Mouse (Mus musculus) heart, embryonic 15.5 days (tissue): ENCODE results near the gene Scp2. TPM values are rescaled to one million over a fixed set of nuclear protein-coding genes. Genes with fewer than 3 reads are reported as not detected.
A peak's percentile ranks its signal among the peaks of the same experiment; 100 is the strongest.

ENCODE experiments used
- ATAC-seq: fragments of 200-750 bp; cut with Nextera tagmentation; replicated peaks from 2 replicates; pipeline ENCODE4 v1.8.0; 2017; ENCODE audit warnings: low read depth, moderate TSS enrichment; ENCODE audit not compliant: insufficient number of reproducible peaks, insufficient read depth, low FRiP score
- H3K27ac ChIP-seq: fragments of 300-500 bp; sonication (generic); 2 replicates; pipeline ENCODE4 v1.5.1; 2015; ENCODE audit warnings: mild to moderate bottlenecking, inconsistent platforms
- H3K27me3 ChIP-seq: fragments of 300-500 bp; sonication (generic); 2 replicates; pipeline ENCODE4 v1.6.1; 2015; ENCODE audit warnings: inconsistent platforms
- H3K36me3 ChIP-seq: fragments of 300-500 bp; sonication (generic); 2 replicates; pipeline ENCODE4 v1.6.1; 2015; ENCODE audit warnings: mild to moderate bottlenecking, inconsistent platforms
- H3K4me1 ChIP-seq: fragments of 300-500 bp; sonication (generic); replicated peaks from 2 replicates; pipeline ENCODE4 v1.6.1; 2015; ENCODE audit warnings: inconsistent platforms
- H3K4me2 ChIP-seq: fragments of 300-500 bp; sonication (generic); 2 replicates; pipeline ENCODE4 v1.6.1; 2015; ENCODE audit warnings: inconsistent platforms, mild to moderate bottlenecking, moderate library complexity
- H3K4me3 ChIP-seq: fragments of 300-500 bp; sonication (generic); 2 replicates; pipeline ENCODE4 v1.5.1; 2015; ENCODE audit warnings: mild to moderate bottlenecking, inconsistent platforms
- H3K9ac ChIP-seq: fragments of 300-500 bp; sonication (generic); 2 replicates; pipeline ENCODE4 v1.6.1; 2015; ENCODE audit warnings: mild to moderate bottlenecking, inconsistent platforms
- H3K9me3 ChIP-seq: fragments of 300-500 bp; sonication (generic); replicated peaks from 2 replicates; pipeline ENCODE4 v1.6.1; 2016; ENCODE audit warnings: inconsistent platforms
- WGBS: fragments of 180-500 bp; shearing (Covaris S2); methylation state at CpG from one replicate; pipeline ENCODE4 v1.1.7; 2015; ENCODE audit warnings: mixed read lengths; 5-methylcytosine and 5-hydroxymethylcytosine counted together
- polyA plus RNA-seq: library from polyadenylated mRNA; unstranded; fragments of >200 nt; fragmentation: Nextera tagmentation; extraction: Ambion mirVana; gene quantifications from 2 replicates; pipeline ENCODE4 v1.2.1, GENCODE M21; 2015

Scp2 gene
- polyA plus RNA-seq, 1 experiment from 2014 or later, result 171 TPM

DNA sequence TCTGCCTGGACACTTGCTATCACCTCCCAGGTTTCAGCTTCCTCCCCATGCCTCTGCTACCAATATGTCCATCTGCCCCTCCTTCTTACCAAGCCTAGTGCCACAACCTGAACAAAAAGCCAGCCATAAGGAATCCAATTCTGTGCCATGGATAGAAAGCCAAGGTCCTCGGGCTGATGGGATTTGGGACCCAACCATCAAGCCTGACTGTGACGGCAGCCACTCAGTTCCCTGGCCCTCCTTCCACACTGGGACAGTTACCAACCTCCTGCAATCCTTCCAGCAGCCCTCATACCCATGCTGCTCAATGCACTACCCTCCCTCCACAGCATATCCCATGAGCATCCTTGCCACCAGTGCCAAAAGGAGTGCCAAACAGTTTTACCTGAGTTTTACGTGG is 128.5 kb downstream of the Scp2 start:
- H3K9me3 ChIP-seq, result no peaks in the 10 kb centered on the region
- H3K4me2 ChIP-seq, result no peak overlapping the region
- H3K27ac ChIP-seq, result no peak overlapping the region
- H3K27me3 ChIP-seq, result peaks cover 3% of the 10 kb centered on the region; the same call in 1 of the 2 replicates
- peaks cover 18% of the 10 kb centered on the region for H3K4me1 ChIP-seq
- no peaks in the 10 kb centered on the region for H3K36me3 ChIP-seq
- no peak overlapping the region for H3K9ac ChIP-seq
- ATAC-seq, result no peak
- H3K4me3 ChIP-seq, result no peak overlapping the region
- WGBS, result 84% methylated on average over 3 of the region's 3 CpGs

DNA sequence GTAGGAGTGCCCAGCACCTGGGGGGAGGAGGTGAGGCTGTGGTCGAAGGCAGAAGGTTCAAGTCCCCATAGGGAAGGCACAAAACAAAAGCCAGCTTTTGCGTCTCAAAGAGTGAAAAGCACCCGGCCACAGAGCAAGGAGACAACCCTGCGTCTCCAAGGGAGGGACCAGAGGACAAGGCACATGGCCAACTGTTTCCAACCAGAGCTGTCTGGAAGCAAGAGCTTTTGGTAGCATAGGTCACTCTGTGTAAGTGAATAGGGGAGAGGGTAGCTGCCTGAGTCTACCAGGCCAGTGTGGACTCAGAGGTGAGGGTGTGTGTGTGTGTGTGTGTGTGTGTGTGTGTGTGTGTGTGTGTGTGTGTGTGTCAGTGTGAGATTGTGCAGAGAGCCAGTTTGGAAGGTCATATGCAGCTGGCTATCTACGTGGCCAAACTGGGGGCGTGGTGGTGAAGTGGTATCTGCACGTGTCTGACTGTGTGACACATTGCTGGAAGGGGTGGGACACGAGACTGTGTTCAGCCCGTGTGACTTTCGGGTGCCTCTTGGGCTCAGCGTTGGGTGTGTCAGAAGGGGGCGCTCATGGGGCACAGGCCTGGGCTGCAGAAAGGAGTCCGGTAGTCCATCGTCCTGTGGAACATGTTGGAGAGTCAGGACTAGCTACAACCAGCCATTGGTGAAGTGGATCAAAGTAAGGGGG is 129.6 kb downstream of the Scp2 start:
- no peaks in the 10 kb centered on the region for H3K36me3 ChIP-seq
- ATAC-seq, result peak; percentile 32; the same call in 1 of the 2 replicates
- H3K4me1 ChIP-seq, result peaks cover 18% of the 10 kb centered on the region
- H3K27me3 ChIP-seq, result peaks cover 3% of the 10 kb centered on the region; the same call in 1 of the 2 replicates
- H3K4me2 ChIP-seq, result no peak overlapping the region
- H3K9me3 ChIP-seq, result no peaks in the 10 kb centered on the region
- H3K9ac ChIP-seq, result no peak overlapping the region
- WGBS, result 51% methylated on average over 14 of the region's 14 CpGs
- no peak overlapping the region for H3K27ac ChIP-seq
- H3K4me3 ChIP-seq, result no peak overlapping the region

DNA sequence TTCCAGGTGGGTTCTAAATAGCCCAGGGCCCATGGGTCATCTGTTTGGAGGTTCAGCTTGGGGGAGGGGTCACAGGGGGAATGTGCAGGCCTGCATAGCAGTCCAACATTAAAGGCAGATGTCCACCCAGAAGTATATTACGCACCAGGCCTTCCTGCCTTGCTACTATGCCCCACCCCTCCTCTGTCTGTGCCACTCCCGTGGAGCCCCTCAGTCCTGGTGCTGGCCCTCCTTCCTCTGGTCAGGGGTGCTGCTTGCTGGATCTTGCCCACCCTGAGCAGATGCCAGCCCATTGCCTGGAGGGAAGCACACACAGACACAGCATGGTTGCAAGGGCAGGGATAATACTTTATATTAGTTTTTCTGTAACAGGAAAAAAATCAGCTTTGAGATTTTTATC is 130.3 kb downstream of the Scp2 start:
- 66% methylated on average over 2 of the region's 2 CpGs for WGBS
- ATAC-seq, result no peak
- no peak overlapping the region for H3K4me2 ChIP-seq

DNA sequence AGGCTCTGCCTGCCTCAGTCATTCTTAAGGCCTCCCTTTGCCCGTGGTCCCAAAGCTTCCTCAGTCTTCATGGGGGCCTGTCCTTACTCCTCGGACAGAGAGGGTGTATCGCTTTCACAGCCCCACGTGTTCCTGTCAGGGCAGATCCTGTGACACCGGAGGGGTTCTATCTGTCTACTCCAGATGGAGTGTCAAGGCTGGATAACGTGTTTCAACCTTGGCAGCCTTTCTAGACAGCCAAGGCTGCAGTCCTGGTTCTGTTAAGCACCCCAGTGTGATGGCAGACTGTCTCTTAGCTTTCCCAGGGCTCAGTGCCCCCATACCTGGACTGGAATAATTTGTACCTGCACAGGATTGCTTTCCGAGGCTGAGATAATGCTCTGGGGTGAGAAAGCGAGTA is 136.3 kb downstream of the Scp2 start:
- Histone ChIP-seq H3K9ac (no peak overlapping the region), H3K27ac (no peak overlapping the region), H3K4me2 (no peak overlapping the region), H3K27me3 (no peaks in the 10 kb centered on the region), H3K4me1 (peaks cover 7% of the 10 kb centered on the region), H3K36me3 (no peaks in the 10 kb centered on the region), H3K4me3 (no peak overlapping the region), H3K9me3 (no peaks in the 10 kb centered on the region)
- no peak for ATAC-seq
- 55% methylated on average over 8 of the region's 8 CpGs for WGBS

More for the DNA sequence above, 130.3 kb downstream of the Scp2 start:
- no peaks in the 10 kb centered on the region for H3K36me3 ChIP-seq
- H3K27ac ChIP-seq, result no peak overlapping the region
- no peak overlapping the region for H3K4me3 ChIP-seq
- H3K4me1 ChIP-seq, result peaks cover 18% of the 10 kb centered on the region
- H3K9ac ChIP-seq, result no peak overlapping the region
- no peaks in the 10 kb centered on the region for H3K9me3 ChIP-seq
- H3K27me3 ChIP-seq, result peaks cover 3% of the 10 kb centered on the region; the same call in 1 of the 2 replicates

DNA sequence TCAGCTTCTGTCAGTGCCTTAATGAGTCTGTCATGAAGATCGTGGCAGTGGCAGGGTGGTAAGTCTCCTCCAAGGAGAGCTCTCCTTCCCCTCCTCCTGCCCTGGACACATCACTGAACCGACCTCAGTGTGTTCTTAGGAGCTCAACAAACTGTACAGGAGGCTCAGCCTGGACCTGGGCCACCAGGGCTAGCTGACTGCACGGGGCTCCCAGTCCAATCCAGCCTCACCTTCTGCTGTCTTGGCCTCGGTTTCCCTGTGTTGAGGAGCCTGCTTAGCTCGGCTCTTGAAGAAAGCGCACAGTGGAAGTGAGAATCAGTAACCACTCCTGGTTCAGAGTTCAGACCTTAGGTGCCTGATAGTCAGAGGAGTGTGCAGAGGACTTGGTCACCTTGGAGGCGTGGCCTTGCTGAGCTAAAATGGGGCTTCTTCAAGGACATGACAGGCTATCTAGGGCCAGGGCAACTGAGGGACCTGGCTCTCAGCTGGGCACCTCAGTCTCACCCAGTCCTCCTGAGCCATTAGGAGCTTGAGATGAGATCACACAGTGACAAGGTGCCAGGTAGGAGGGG is 137.2 kb downstream of the Scp2 start:
- no peaks in the 10 kb centered on the region for H3K9me3 ChIP-seq
- H3K4me3 ChIP-seq, result no peak overlapping the region
- H3K27ac ChIP-seq, result no peak overlapping the region
- peaks cover 7% of the 10 kb centered on the region for H3K4me1 ChIP-seq
- H3K27me3 ChIP-seq, result no peaks in the 10 kb centered on the region
- H3K9ac ChIP-seq, result no peak overlapping the region
- H3K36me3 ChIP-seq, result no peaks in the 10 kb centered on the region
- ATAC-seq, result no peak
- H3K4me2 ChIP-seq, result no peak overlapping the region
- 72% methylated on average over 7 of the region's 7 CpGs for WGBS

DNA sequence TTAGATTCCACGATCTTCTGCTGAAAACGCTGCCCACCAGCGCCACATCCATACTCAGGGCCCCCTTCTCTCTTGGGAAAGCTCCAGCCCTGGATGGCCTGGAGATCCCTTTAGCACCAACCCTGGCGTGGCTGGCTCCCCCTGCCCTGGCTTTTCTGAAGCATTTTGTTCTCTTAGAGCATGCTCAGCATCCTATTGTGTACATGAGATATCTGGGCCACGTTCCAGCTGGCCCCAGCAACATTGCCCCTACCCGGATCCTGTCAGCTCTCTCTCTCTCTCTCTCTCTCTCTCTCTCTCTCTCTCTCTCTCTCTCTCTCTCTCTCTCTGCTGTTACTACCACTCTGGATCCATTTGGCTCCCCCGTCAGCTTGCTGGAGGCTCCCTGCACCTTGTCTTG is 139.5 kb downstream of the Scp2 start:
- H3K27me3 ChIP-seq, result no peaks in the 10 kb centered on the region
- no peak overlapping the region for H3K27ac ChIP-seq
- H3K9me3 ChIP-seq, result no peaks in the 10 kb centered on the region
- no peaks in the 10 kb centered on the region for H3K36me3 ChIP-seq
- WGBS, result 43% methylated on average over 7 of the region's 7 CpGs
- H3K9ac ChIP-seq, result no peak overlapping the region
- H3K4me2 ChIP-seq, result no peak overlapping the region
- no peak for ATAC-seq
- H3K4me1 ChIP-seq, result peaks cover 7% of the 10 kb centered on the region
- H3K4me3 ChIP-seq, result no peak overlapping the region

DNA sequence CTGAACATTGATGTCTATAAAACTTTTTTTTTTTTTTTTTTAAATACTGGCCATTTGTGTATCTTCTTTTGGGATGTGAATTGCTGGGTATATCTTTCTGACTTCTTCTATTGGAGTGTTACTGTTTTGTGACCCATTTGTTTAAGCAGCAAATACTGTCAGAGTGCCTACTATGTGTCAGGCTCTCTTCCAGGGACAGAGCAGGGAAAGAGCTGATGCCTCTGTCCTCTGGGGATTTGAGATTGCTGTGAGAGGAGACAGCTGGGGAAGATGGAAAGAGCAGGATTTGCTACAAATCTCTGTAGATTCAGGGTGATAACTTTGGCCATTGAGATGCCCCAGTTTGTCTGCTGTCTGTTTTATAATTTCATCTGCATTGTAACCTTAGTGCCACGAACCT is 145.4 kb downstream of the Scp2 start:
- Histone ChIP-seq H3K27me3 (no peaks in the 10 kb centered on the region), H3K4me1 (peaks cover 9% of the 10 kb centered on the region), H3K36me3 (no peaks in the 10 kb centered on the region), H3K4me3 (no peak overlapping the region), H3K4me2 (no peak overlapping the region), H3K9me3 (no peaks in the 10 kb centered on the region), H3K27ac (no peak overlapping the region), H3K9ac (no peak overlapping the region)
- 89% methylated on average over 1 of the region's 1 CpGs for WGBS
- ATAC-seq, result no peak

DNA sequence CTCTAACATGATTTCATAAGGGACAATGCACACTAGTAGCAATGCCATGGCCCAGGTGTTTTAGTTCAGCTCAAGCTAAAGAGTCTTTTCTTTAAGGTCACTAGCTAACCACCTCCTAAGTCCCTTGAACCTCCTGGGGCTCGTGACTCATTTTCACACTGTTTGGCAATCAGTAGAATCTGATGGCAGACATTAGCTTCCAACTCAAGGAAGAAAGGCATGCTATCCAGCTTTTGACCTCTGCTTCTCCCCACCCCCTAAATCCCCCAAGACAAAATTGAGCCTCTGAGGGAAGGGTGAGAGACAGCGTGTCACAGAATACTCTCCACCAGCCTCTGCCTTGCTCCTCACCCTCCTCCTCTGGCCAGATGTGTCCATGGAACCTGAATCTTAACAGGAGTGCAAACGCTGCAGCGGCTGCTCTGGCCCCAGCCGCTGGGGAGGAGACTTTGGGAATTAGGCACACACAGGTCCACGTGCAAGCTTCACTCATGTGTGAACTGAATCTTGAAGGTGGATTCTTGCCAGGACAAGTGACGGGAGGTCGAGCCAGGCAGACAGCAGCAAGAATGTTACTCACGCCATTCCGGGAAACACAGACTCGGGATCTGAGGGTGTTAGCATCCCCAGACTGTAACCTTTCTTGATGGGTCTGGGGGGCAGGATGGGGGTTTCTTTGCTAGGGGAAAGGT is 146.0 kb downstream of the Scp2 start:
- 15% methylated on average over 11 of the region's 11 CpGs for WGBS
- H3K27me3 ChIP-seq, result no peaks in the 10 kb centered on the region; the same call in 1 of the 2 replicates
- H3K4me2 ChIP-seq, result no peak overlapping the region
- H3K4me1 ChIP-seq, result peaks cover 9% of the 10 kb centered on the region
- no peaks in the 10 kb centered on the region for H3K9me3 ChIP-seq
- H3K27ac ChIP-seq, result no peak overlapping the region
- no peaks in the 10 kb centered on the region for H3K36me3 ChIP-seq
- no peak overlapping the region for H3K4me3 ChIP-seq
- no peak for ATAC-seq
- H3K9ac ChIP-seq, result no peak overlapping the region

DNA sequence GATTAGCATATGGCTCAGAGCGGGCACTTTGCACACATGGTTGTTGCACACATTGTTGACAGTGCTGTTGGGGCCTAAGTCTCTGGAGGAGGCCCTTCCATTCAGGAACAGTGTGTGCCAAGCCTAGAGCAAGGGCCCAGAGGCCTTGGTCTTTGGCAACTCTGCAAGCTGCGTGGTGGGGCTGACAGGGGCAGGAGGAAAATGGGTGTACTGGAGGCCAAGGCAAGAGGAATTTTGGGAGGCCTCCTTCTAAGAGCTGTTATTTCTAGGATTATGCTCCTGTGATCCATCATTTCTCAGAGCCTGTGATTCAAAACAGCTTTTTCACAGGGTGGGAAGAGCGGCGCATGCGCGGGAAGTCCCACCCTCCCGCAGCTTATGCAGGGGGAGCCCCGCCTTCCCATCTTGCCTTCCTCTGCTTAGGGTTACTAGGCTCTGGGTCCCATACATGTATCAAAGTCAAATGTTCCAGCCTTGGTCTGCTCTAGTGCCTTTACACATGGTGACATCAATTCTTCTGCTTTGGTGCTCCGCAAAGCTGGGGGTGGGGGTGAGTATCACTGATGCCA is 148.3 kb downstream of the Scp2 start:
- H3K4me2 ChIP-seq, result no peak overlapping the region
- no peak overlapping the region for H3K27ac ChIP-seq
- peaks cover 17% of the 10 kb centered on the region for H3K4me1 ChIP-seq
- H3K9ac ChIP-seq, result no peak overlapping the region
- H3K4me3 ChIP-seq, result no peak overlapping the region
- H3K36me3 ChIP-seq, result no peaks in the 10 kb centered on the region
- no peaks in the 10 kb centered on the region; the same call in 1 of the 2 replicates for H3K27me3 ChIP-seq
- no peak for ATAC-seq
- WGBS, result 89% methylated on average over 9 of the region's 9 CpGs
- no peaks in the 10 kb centered on the region for H3K9me3 ChIP-seq

DNA sequence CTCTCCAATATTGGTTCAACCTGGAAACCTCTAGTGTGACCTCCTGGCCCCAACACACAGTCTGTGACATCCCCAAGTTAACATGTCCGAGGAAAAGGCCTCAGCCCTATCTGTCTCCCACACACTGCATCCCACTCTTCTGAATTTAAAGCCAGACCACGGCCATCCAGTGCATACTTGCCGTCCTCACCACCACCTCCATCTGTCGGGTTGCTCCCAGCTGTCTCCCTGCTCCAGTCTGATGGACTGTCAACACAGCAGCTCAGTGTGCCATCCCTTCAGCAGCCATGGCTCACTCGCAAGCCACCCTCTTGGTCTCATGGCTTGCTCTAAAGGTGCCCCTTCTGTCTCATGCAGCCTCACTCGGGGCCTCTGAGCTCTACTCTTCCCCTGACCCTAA is 149.1 kb downstream of the Scp2 start:
- Histone ChIP-seq H3K36me3 (no peaks in the 10 kb centered on the region), H3K27me3 (no peaks in the 10 kb centered on the region; the same call in 1 of the 2 replicates), H3K9ac (no peak overlapping the region), H3K9me3 (no peaks in the 10 kb centered on the region), H3K4me3 (no peak overlapping the region), H3K4me1 (peaks cover 18% of the 10 kb centered on the region), H3K27ac (no peak overlapping the region), H3K4me2 (no peak overlapping the region)
- 72% methylated on average over 6 of the region's 6 CpGs for WGBS
- ATAC-seq, result no peak

DNA sequence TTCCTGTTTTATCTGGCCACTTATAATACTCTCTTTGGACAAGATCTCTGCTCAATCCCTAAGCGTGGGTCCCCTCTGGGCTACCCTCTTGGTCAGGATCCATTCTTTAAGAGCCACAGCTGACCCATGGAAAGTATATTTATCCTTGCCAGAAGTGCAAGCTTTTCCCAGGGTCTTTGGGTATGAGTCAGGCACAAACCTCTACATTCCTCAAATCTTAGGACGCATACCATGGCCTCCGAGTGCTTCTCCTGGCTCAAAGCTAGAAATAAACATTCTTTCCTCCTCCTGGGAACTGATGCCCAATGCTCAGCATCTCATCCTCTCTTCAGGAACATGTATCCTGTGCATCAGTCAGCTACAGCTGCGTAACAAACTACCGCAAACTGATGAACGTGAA is 149.8 kb downstream of the Scp2 start:
- H3K36me3 ChIP-seq, result no peaks in the 10 kb centered on the region
- WGBS, result 76% methylated on average over 6 of the region's 6 CpGs
- H3K9me3 ChIP-seq, result no peaks in the 10 kb centered on the region
- H3K4me1 ChIP-seq, result peaks cover 18% of the 10 kb centered on the region
- no peak overlapping the region for H3K4me2 ChIP-seq
- no peak overlapping the region for H3K9ac ChIP-seq
- no peak overlapping the region for H3K27ac ChIP-seq
- no peak for ATAC-seq
- no peak overlapping the region for H3K4me3 ChIP-seq
- no peaks in the 10 kb centered on the region; the same call in 1 of the 2 replicates for H3K27me3 ChIP-seq
